9 mouse cellular contexts compared by ENCODE assay signal in genomic region chr8:11375749-11376438, GRCm38 (mm10).
DNase-seq lines count a peak whose midpoint lies in the region; TF ChIP-seq lines count a peak whose summit lies in the region.
"Had no signal": no experiment of that assay in that cellular context is flagged by ENCODE, and none has a peak within 500 bp of the region (broad histone marks: within the 10 kb centered on the region; RNA-seq: fewer than 3 reads in every experiment).

No protein-coding gene starts in this region.

- H3K4me3 ChIP-seq in brown adipose tissue, adult 24 weeks (ENCODE audit: insufficient read depth, low read depth, low read length), result no peak overlapping the region
- H3K4me3 ChIP-seq in myocyte, result peak overlapping the region; percentile 1

- H3K4me2 ChIP-seq in myocyte (ENCODE audit: low read depth), result peak overlapping the region; percentile 91

- DNase-seq in embryo, embryonic 11 days, result peak; percentile 21
- DNase-seq in embryo, embryonic 9.5 days (ENCODE audit: extremely low spot score), result no peak
- DNase-seq in kidney, postnatal 10 days, result peak; percentile 38
- no peak for DNase-seq in kidney, adult 9 months
- DNase-seq in cerebellum, postnatal 14 days, result no peak
- no peak for DNase-seq in right cerebral cortex, postnatal 10 days (ENCODE audit: low spot score in 2 of 2)
- DNase-seq: cerebellum, adult 9-10 months had no signal

- no peaks in the 10 kb centered on the region for H3K79me2 ChIP-seq in myocyte (ENCODE audit: control insufficient read depth, insufficient read depth)

- H3ac ChIP-seq in myocyte (ENCODE audit: control insufficient read depth, insufficient read length), result no peak overlapping the region

- H3K27ac ChIP-seq in brown adipose tissue, adult 24 weeks (replicated peaks; ENCODE audit: low read depth, low read length), result peak overlapping the region; percentile 82

- no peaks in the 10 kb centered on the region for H3K27me3 ChIP-seq in myocyte (ENCODE audit: control insufficient read depth, insufficient read depth, insufficient read length)

- no peaks in the 10 kb centered on the region for H3K36me3 ChIP-seq in myocyte (ENCODE audit: control insufficient read depth, insufficient read depth)

- TF ChIP-seq POLR2A in myocyte (IDR thresholded peaks at IDR 0.05; ENCODE audit: insufficient read length, low read depth), result peak; percentile 19

- H3K4me1 ChIP-seq in brown adipose tissue, adult 24 weeks (ENCODE audit: control insufficient read depth, insufficient read depth, insufficient read length, low read length), result peaks cover 69% of the 10 kb centered on the region

TF ChIP-seq in myocyte, 11 proteins besides CTCF, POLR2A, EP300 and RAD21:
- TF ChIP-seq REST (IDR thresholded peaks at IDR 0.05; ENCODE audit: insufficient read depth, insufficient read length) (no peak), MYOD1 (IDR thresholded peaks at IDR 0.05; ENCODE audit: control insufficient read depth in 1 of 3, insufficient read length in 2 of 3, low read depth in 2 of 3) (peak in 2 of 3 experiments; percentile 20 to 72), MYOG (IDR thresholded peaks at IDR 0.05; ENCODE audit: control insufficient read depth in 1 of 3, insufficient read depth in 1 of 3, insufficient read length in 2 of 3, low read depth in 2 of 3) (peak in 1 of 3 experiments; percentile 63)
TF ChIP-seq in myocyte: peak in this region for 2.

Comparison
In these comparisons a context has a peak if more than half of its experiments do, and no peak if none do; other contexts are left out.
1. DNase-seq: peak in embryo, embryonic 11 days (single experiment) and kidney, postnatal 10 days (single experiment); none in embryo, embryonic 9.5 days (single experiment), kidney, adult 9 months (single experiment), cerebellum, postnatal 14 days (0 of 2) and right cerebral cortex, postnatal 10 days (0 of 2).